ENCODE assay signal across 8 mouse cellular contexts in genomic region chr16:11062794-11063721, GRCm38 (mm10). TPM values are rescaled to one million over a fixed set of nuclear protein-coding genes. Genes with fewer than 3 reads are reported as not detected.
A peak's percentile ranks its signal among the peaks of the same experiment; 100 is the strongest.
DNase-seq lines count a peak whose midpoint lies in the region; ATAC-seq and TF ChIP-seq lines count a peak whose summit lies in the region.

No protein-coding gene starts in this region.

- TF ChIP-seq CTCF in hindbrain, postnatal 0 days (IDR thresholded peaks at IDR 0.05; ENCODE audit: low read depth): no peak

- H3K9ac ChIP-seq in hindbrain, postnatal 0 days (replicated peaks; ENCODE audit: low read length): peak overlapping the region; percentile 35; the same call in 1 of the 2 replicates

- H3K27ac ChIP-seq in hindbrain, postnatal 0 days: peak overlapping the region; percentile 69

- H3K27me3 ChIP-seq in hindbrain, postnatal 0 days (ENCODE audit: insufficient read depth, low read length): no peaks in the 10 kb centered on the region
- no peaks in the 10 kb centered on the region for H3K27me3 ChIP-seq in myocyte (ENCODE audit: control insufficient read depth, insufficient read depth, insufficient read length)

- intact Hi-C loops in gastrocnemius, postnatal 14 days (cut with DNase I; ENCODE audit: low total_unique reads): no loop called here

- no peaks in the 10 kb centered on the region for H3K36me3 ChIP-seq in hindbrain, postnatal 0 days (ENCODE audit: insufficient read depth, low read length)
- no peaks in the 10 kb centered on the region for H3K36me3 ChIP-seq in myocyte (ENCODE audit: control insufficient read depth, insufficient read depth)

- H3K4me3 ChIP-seq in hindbrain, postnatal 0 days (ENCODE audit: low read length): no peak overlapping the region
- H3K4me3 ChIP-seq in myocyte: no peak overlapping the region

- 19% methylated on average over 13 of the region's 13 CpGs for WGBS in hindbrain, postnatal 0 days

- H3K4me1 ChIP-seq in hindbrain, postnatal 0 days (ENCODE audit: insufficient read depth, low read length): peaks cover 16% of the 10 kb centered on the region

- TF ChIP-seq POLR2A in myocyte (IDR thresholded peaks at IDR 0.05; ENCODE audit: insufficient read length, low read depth): no peak

- H3K9me3 ChIP-seq in hindbrain, postnatal 0 days (ENCODE audit: low read length): no peaks in the 10 kb centered on the region

- no peak overlapping the region for H3K4me2 ChIP-seq in hindbrain, postnatal 0 days (ENCODE audit: low read depth, low read length)
- H3K4me2 ChIP-seq in myocyte (ENCODE audit: low read depth): peak overlapping the region; percentile 85

- no peak overlapping the region for H3ac ChIP-seq in myocyte (ENCODE audit: control insufficient read depth, insufficient read length)

- ATAC-seq in hindbrain, postnatal 0 days: no peak

- DNase-seq in cerebellum, adult 11-12 months: peak; percentile 49
- no peak for DNase-seq in cerebellum, adult 8-10 months
- DNase-seq in cerebellum, postnatal 10 days: peak; percentile 82 to 87
- peak; percentile 90 for DNase-seq in gastrocnemius, postnatal 14 days
- DNase-seq in hindbrain, postnatal 0 days (ENCODE audit: low spot score): peak; percentile 65
- DNase-seq in liver: peak; percentile 54
- DNase-seq in thymus, postnatal 25 days: peak; percentile 50

- peaks cover 15% of the 10 kb centered on the region for H3K79me2 ChIP-seq in myocyte (ENCODE audit: control insufficient read depth, insufficient read depth)

TF ChIP-seq in myocyte, 11 proteins besides CTCF, POLR2A, EP300 and RAD21:
- no peak for TF ChIP-seq SRF (IDR thresholded peaks at IDR 0.05; ENCODE audit: control insufficient read depth, insufficient read length, low read depth)
- no peak for TF ChIP-seq REST (IDR thresholded peaks at IDR 0.05; ENCODE audit: insufficient read depth, insufficient read length)
- no peak for TF ChIP-seq POLR2AphosphoS2 (IDR thresholded peaks at IDR 0.05; ENCODE audit: insufficient read length, low read depth)
- peak in 1 of 3 experiments; percentile 34 for TF ChIP-seq MYOG (IDR thresholded peaks at IDR 0.05; ENCODE audit: control insufficient read depth in 1 of 3, insufficient read depth in 1 of 3, insufficient read length in 2 of 3, low read depth in 2 of 3)

RNA-seq across cellular contexts. Expression of gene Snn, which starts 2.3 kb away (rescaled TPM):
- 10 to 100 TPM in 1 of 2 experiments, 1 to 10 TPM in 1; 7.6 to 10.9 TPM for total RNA-seq in gastrocnemius, postnatal 14 days (2021)
- 241 and 273 TPM in 2 replicates for total RNA-seq in hindbrain, postnatal 0 days (2014; rRNA removed)
- 116 and 123 TPM in 2 replicates for polyA plus RNA-seq in hindbrain, postnatal 0 days (2015; fragmentation: Nextera tagmentation; extraction: Ambion mirVana)
- 31.0 TPM for polyA plus RNA-seq in myocyte (2012; fragmentation: generic; extraction: Trizol)

RNA-seq across cellular contexts. Expression of gene Litaf, which starts 2.9 kb away (rescaled TPM):
- 10 to 100 TPM; 17.0 to 19.2 TPM for total RNA-seq in gastrocnemius, postnatal 14 days (2021)
- 23.9 and 31.6 TPM in 2 replicates for total RNA-seq in hindbrain, postnatal 0 days (2014; rRNA removed)
- polyA plus RNA-seq in hindbrain, postnatal 0 days (2015; fragmentation: Nextera tagmentation; extraction: Ambion mirVana): 28.2 and 31.1 TPM in 2 replicates
- 103 TPM for polyA plus RNA-seq in myocyte (2012; fragmentation: generic; extraction: Trizol)

Comparison
In these comparisons a context has a peak if more than half of its experiments do, and no peak if none do; other contexts are left out.
1. RNA of gene Snn, which starts 2.3 kb away (total RNA-seq): 241 to 273 TPM in hindbrain, postnatal 0 days; 7.6 to 10.9 TPM in gastrocnemius, postnatal 14 days; every median in the first group is over 10 times any median in the second.